Mouse (Mus musculus): ENCODE results near the gene Tet2.

DNA sequence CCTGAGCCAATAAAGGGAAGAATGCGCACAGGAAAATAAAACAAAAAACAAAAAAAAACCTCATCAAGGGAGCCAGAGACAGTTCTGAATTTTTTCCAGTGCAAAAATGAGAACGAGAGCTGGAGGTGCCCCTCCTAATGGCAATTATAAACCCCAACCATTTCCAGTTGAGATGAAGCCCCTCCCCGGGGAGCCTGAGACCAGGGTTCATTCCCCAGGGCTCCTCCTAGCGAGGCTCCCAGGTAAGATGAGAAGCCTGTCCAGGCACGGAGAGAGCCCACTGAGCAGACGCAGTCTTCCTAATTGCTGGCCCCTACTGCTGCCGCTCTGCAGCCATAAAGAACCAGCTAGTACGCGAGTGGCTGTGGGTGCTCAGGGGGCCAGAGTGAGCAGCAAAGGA, 34.2 kb upstream of the Tet2 start:
- TF ChIP-seq POLR2A (IDR thresholded peaks at IDR 0.05; ENCODE audit: insufficient read length, low read depth) (no peak), SRF (IDR thresholded peaks at IDR 0.05; ENCODE audit: control insufficient read depth, insufficient read length, low read depth) (no peak), E2F4 (IDR thresholded peaks at IDR 0.05; ENCODE audit: insufficient read depth) (no peak)
